Mouse (Mus musculus) common myeloid progenitor, adult 5-6 weeks (primary cell): ENCODE data around the gene Usp38. TPM values are rescaled to one million over a fixed set of nuclear protein-coding genes. Genes with fewer than 3 reads are reported as not detected.
A peak's percentile ranks its signal among the peaks of the same experiment; 100 is the strongest.
"Not testable (repeated sequence)": the region's sequence is repeated elsewhere in the genome, so short reads cannot be mapped to it uniquely, and the experiment has no call there.

Experiments used
- ATAC-seq: replicated peaks from 2 replicates; pipeline ENCODE4 v1.8.0; 2016; ENCODE audit warnings: low read depth, mild to moderate bottlenecking, moderate TSS enrichment, inconsistent platforms; ENCODE audit not compliant: poor library complexity, severe bottlenecking
- total RNA-seq: library from RNA; stranded (forward); fragments of 200-1000, 187-1606 nt; gene quantifications from 2 replicates; pipeline ENCODE4 v1.2.3, GENCODE M21; 2017

Usp38 gene
- total RNA-seq, result 34.3 and 41.6 TPM in 2 replicates

DNA sequence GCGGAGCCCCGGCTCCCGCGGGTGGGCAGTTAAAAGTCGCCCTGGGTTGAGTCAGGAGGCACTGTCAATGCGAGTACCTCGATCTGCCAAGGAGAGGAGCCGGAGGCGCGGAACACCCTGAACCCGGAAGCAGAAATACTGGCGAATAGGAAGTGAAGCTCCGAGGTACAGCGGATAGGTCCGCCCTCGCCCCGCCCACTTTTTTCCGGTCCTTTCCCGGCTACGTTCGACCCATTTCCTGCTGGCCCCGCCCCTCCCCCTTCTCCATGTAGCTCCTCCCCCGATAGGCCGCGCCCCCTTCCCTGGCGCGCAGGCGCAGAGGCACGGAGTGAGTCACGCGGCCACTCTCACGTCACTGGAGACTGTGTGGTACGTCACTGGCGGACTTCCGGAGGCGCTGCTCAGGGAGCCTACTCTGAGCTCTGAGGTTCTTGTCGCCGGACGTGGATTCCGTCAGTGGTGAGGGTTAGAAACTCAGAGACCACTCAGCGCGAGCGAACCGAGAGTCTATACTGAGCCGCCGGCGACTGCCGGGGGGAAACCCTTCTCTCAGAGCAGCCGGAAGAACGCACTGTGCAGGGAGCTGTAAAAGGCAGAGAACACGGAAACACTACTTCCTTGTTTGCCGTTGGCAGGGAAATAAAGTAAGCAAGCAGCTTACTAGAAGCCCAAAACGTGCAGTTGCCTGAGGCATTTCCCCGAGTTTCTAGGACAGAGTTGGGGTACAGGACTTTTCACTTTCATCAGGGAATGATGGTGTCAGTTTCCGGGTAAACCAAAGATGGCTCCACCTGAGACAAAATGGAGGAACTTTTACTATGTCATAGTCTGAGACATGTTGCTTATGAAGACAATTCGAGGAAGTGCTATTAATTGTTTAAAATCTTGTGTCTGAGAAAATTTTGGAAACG is at the start of gene Usp38:
TSS of gene Usp38 (minus strand) at position 140 of the 911 bp plus-strand sequence.
- ATAC-seq, result peak; percentile 85

- ATAC-seq, result no peak
These were observed 47.8 kb upstream of the Usp38 start for GRCm38 (mm10) chr8:81062566-81062965.

DNA sequence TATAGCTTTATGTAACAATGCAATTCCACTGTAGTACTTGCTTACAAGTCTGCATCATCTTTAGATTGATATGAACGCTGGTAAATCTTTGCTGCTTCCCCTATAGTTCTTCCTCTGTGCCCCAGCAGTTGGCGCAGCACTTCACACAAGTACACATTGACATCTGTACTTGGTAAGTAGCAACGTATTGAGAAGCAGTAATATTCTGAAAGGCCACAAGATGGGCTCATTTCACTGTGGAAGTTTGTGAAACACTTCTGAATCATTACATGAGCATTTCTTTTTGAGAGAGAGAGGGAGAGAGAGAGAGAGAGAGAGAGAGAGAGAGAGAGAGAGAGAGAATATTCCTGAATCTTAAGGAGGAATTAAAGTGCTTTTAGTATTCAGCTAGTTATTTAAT is 47.2 kb upstream of the Usp38 start:
- ATAC-seq, result peak; percentile 87

GRCm38 (mm10) chr8:81044201-81044600 is 29.5 kb upstream of the Usp38 start:
- ATAC-seq, result no peak

DNA sequence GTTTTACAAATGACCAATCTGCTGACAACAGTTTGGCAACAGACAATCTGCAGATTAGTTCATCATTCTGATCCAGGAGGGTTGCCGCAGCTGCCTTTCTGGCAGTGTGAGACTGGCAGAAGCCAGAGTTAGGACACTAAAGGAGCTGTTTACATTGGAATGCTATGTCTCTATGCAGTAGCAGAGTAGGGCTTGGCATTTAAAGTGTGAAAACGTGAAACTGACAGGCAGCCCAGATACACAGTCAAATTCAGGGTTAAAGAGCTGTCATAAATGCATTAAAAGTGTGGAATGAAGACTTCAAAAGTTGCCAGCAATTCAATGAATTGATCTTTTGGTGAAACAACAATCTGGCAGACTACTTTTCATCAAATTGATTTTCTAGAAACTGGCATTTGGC is 13.3 kb upstream of the Usp38 start:
- ATAC-seq, result no peak

GRCm38 (mm10) chr8:81017548-81017947 is 2.8 kb upstream of the Usp38 start:
- not testable (repeated sequence) for ATAC-seq

DNA sequence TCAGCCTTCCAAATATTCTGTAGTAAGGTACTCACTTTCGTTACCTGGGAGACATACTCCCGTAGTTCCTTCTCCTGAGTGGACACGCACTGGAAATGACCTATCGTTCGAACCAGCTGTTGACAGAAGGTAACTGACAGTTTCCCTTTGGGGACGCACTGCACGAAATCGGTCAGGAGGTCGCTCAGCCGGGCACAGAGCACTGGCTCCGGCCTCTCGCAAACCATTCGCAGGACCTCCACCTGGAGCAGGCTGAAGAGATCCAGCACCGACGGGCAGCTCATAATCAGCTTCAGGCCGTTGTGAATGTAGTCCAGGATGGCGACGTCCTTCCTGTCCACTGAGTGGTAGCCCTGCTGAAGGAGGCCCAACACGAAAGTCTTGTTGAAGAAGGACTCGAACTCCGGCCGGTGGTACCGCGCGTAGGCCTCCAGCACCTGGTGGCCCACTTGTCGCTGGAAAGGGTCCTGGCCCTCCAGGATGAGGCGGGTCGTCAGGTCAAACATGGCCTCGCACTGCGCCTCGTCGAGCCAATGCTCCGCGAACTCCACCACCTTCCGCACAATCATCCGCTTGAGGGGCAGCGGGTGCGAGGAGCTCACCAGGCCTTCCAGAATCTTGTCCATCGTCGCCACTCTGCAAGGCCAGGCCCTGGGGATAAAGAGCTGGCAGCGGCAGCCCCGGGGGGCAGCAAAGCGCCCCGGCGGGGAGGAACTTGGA is 757 bp downstream of the Usp38 start:
- peak; percentile 1; the same call in 1 of the 2 replicates for ATAC-seq

GRCm38 (mm10) chr8:81012699-81013098 is 2.0 kb downstream of the Usp38 start:
- no peak for ATAC-seq

- ATAC-seq, result no peak
These were observed 2.6 kb downstream of the Usp38 start for GRCm38 (mm10) chr8:81012031-81012560.

- peak; percentile 24; the same call in 1 of the 2 replicates for ATAC-seq
These were observed 4.3 kb downstream of the Usp38 start for GRCm38 (mm10) chr8:81010386-81010785.

DNA sequence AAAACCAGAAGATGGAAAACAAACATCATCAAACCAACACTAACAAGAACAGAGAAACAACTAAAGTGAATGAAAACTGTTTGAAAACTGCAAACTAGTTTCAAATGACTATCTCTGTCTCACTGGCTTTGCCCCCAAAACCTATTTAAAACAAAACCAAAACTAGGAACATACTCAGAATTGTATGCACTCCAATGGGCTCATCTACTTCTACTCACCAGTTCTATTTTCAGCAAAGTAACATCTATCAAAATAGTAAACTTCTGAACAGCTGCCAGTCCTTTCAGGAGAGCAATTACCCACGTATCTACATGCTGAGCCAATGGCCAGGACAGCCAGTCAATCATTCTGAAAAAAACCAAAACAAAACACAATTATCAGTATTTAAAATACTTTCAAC is 9.6 kb downstream of the Usp38 start:
- no peak for ATAC-seq

DNA sequence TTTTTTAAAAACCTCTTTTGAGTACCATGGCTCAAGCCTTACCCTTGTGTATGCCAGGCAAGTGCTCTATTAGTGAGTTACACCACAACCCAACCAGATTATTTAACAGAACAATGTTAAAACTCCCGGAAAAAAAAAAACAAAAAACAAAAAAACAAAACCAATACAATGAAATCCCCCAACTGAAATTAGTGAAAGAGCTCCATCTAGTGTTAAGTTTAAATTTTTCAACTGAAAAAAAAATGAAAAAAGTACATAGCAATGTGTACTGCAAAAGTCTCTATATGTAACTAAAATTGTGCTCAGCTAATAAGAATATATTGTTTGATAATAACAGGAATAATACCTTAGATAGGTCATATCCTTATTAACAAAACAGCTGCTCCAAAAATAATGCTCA is 18.1 kb downstream of the Usp38 start:
- 0 out of 2 replicates have a peak, but pooled peaks have one; percentile 26 for ATAC-seq

GRCm38 (mm10) chr8:80991937-80992336 is 22.8 kb downstream of the Usp38 start:
- peak; percentile 89 for ATAC-seq

GRCm38 (mm10) chr8:80982829-80983228 is 31.9 kb downstream of the Usp38 start:
- peak; percentile 67 for ATAC-seq

GRCm38 (mm10) chr8:80981696-80982095 is 33.0 kb downstream of the Usp38 start:
- no peak; the same call in 1 of the 2 replicates for ATAC-seq

DNA sequence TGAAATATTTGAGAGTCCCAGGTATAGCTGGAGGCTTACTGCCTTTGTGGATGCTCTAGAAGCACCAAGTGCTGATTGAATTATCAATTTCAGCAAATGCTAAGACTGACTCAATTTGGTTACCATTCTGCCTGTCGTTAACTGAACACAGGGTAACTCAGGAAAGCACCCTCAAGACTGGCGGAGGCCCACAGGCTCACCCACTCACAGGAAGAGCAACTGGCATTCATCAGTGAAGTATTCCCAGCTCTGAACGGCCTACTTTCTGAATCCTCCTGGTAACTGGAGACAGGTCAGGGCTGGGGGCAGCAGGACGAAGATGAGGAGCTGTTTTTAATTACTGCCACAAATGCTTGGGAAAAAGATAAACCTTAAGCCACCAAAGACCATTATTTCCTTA is 34.7 kb downstream of the Usp38 start:
- ATAC-seq, result no peak

DNA sequence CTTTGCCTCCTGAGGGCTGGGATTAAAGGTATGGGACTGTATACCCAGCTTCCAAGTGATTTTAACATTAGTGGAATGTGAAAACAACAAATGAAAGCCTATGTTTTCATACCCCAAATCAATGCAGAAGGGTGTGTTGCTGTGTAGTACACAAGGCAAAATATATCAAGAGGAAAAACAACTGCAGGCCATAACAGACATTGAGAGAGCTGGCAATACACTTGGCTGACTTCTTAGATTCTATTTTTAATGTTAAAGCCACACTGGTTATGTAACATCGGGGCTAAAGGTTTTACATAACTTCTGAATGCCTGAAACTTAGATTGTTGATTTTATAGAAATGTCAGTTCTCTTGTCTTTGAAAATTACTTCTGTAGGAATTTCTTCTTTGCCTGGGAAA is 37.5 kb downstream of the Usp38 start:
- ATAC-seq, result no peak

DNA sequence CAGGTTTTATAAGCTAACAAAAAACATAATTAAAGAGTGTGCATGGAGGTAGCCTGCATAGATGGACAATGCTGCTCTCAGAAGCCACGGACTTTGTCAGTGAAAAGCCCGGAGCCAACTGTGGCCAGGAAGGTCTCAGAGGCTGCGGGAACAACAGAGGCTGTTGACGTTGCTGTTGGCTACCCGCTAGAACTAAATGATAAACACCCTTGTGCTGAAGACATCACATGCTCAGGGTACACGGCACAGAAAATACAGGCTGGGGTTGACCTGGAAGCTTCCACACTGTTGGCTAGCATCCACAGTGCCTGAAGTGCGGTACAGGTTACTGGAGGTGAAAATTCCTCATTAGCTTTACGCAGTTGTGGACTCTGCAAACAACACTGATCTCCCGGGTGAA is 43.6 kb downstream of the Usp38 start:
- ATAC-seq, result no peak

DNA sequence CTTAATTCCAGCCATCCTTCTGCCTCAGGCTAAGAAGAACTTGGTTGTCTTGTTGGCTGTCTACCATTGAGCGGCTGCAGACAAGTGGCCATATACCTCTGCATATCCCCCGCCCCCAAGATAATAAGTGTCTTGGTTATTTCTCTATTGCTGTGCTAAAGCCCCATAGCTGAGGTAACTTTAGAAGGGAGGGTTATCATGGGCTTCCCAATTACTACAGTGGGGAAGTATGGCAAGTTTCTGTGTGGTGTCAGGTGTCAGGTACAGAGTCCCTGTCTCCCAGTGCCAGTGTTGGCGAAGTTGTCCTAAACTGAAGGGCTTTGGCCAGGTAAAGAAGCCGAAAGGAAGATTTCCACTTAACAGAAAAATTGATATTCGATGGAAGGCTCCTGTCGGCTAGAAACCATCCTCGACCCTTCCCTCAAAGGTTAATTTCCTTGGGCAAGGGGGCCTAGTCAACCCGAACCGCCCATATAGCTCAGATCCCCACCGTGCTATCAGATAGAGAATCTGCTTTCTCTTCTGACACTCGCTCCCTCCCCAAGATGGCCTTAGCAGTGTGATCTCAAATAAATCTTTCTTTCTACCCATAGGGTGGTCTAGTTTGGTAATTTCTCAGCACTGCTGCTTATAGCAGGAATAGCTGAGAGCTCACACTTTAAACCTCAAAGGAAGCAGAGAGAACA is 44.6 kb downstream of the Usp38 start:
- no peak for ATAC-seq

- ATAC-seq, result peak; percentile 50; the same call in 1 of the 2 replicates
These were observed 45.3 kb downstream of the Usp38 start for GRCm38 (mm10) chr8:80969423-80969822.
